Comparison of ENCODE assay signal across 8 mouse cellular contexts in genomic region chr11:3201326-3202230, GRCm38 (mm10). TPM values are rescaled to one million over a fixed set of nuclear protein-coding genes. Genes with fewer than 3 reads are reported as not detected.
DNase-seq lines count a peak whose midpoint lies in the region; ATAC-seq lines count a peak whose summit lies in the region.

No protein-coding gene starts in this region.

- H3K4me3 ChIP-seq in liver, embryonic 13.5 days (replicated peaks) = peak overlapping the region; percentile 60
- peak overlapping the region; percentile 42 for H3K4me3 ChIP-seq in neural tube, embryonic 12.5 days

- no peak for ATAC-seq in cerebellum, adult (ENCODE audit: insufficient number of reproducible peaks, low FRiP score, low TSS enrichment)
- ATAC-seq in CD4-positive, CD25-positive, alpha-beta regulatory T cell, adult 4 months = peak; percentile 24
- ATAC-seq in liver, embryonic 13.5 days (ENCODE audit: low read depth) = peak; percentile 16
- no peak for ATAC-seq in neural tube, embryonic 12.5 days (ENCODE audit: low FRiP score, low read depth)

- H3K9me3 ChIP-seq in liver, embryonic 13.5 days (replicated peaks) = no peaks in the 10 kb centered on the region
- no peaks in the 10 kb centered on the region for H3K9me3 ChIP-seq in neural tube, embryonic 12.5 days

- H3K9ac ChIP-seq in liver, embryonic 13.5 days = peak overlapping the region; percentile 37
- no peak overlapping the region for H3K9ac ChIP-seq in neural tube, embryonic 12.5 days

- no peaks in the 10 kb centered on the region for H3K27me3 ChIP-seq in liver, embryonic 13.5 days
- no peaks in the 10 kb centered on the region for H3K27me3 ChIP-seq in neural tube, embryonic 12.5 days (replicated peaks)

- peaks cover 21% of the 10 kb centered on the region for H3K36me3 ChIP-seq in liver, embryonic 13.5 days
- peaks cover 14% of the 10 kb centered on the region for H3K36me3 ChIP-seq in neural tube, embryonic 12.5 days

- intact Hi-C loops in heart, postnatal 10 days (cut with DNase I) = no loop called here

- peak; percentile 39 for DNase-seq in cerebellum, adult 11 months
- DNase-seq in cerebellum, postnatal 14 days = peak; percentile 22 to 52
- DNase-seq in heart, postnatal 10 days = peak; percentile 25 to 38
- DNase-seq in liver, embryonic 13.5 days = no peak
- DNase-seq in adrenal gland, adult (ENCODE audit: inconsistent age in 2 of 2, low spot score in 1 of 2) = no peak

- peaks cover 18% of the 10 kb centered on the region for H3K4me1 ChIP-seq in liver, embryonic 13.5 days (replicated peaks)
- H3K4me1 ChIP-seq in neural tube, embryonic 12.5 days = no peaks in the 10 kb centered on the region

- WGBS in liver, embryonic 13.5 days (ENCODE audit: insufficient replicate concordance) = 6% methylated on average over 16 of the region's 16 CpGs
- 8% methylated on average over 16 of the region's 16 CpGs for WGBS in neural tube, embryonic 12.5 days

- peak overlapping the region; percentile 15 for H3K27ac ChIP-seq in liver, embryonic 13.5 days
- no peak overlapping the region for H3K27ac ChIP-seq in neural tube, embryonic 12.5 days

- H3K4me2 ChIP-seq in liver, embryonic 13.5 days = peak overlapping the region; percentile 39
- H3K4me2 ChIP-seq in neural tube, embryonic 12.5 days (replicated peaks) = peak overlapping the region; percentile 30

RNA-seq across cellular contexts. Expression of gene Eif4enif1, which starts 0.6 kb away (rescaled TPM):
- polyA plus RNA-seq in CD4-positive, CD25-positive, alpha-beta regulatory T cell, adult 4 months (2017; shearing (Covaris generic)) = 10 to 100 TPM; 54.0 to 72.4 TPM
- 10 to 100 TPM; 53.7 to 60.1 TPM for total RNA-seq in heart, postnatal 10 days (2021)
- 22.0 and 22.3 TPM in 2 replicates for polyA plus RNA-seq in liver, embryonic 13.5 days (2015; fragmentation: Nextera tagmentation; extraction: Ambion mirVana)
- 62.0 and 62.5 TPM in 2 replicates for polyA plus RNA-seq in neural tube, embryonic 12.5 days (2016; fragmentation: Nextera tagmentation; extraction: Ambion mirVana)

RNA-seq across cellular contexts. Expression of gene Sfi1, which starts 8.3 kb away (rescaled TPM):
- 10 to 100 TPM; 31.5 to 46.1 TPM for polyA plus RNA-seq in CD4-positive, CD25-positive, alpha-beta regulatory T cell, adult 4 months (2017; shearing (Covaris generic))
- 10 to 100 TPM; 27.5 to 28.7 TPM for total RNA-seq in heart, postnatal 10 days (2021)
- 3.4 and 4.3 TPM in 2 replicates for polyA plus RNA-seq in liver, embryonic 13.5 days (2015; fragmentation: Nextera tagmentation; extraction: Ambion mirVana)
- 14.3 and 15.6 TPM in 2 replicates for polyA plus RNA-seq in neural tube, embryonic 12.5 days (2016; fragmentation: Nextera tagmentation; extraction: Ambion mirVana)

Comparison
In these comparisons a context has a peak if more than half of its experiments do, and no peak if none do; other contexts are left out.
1. DNase-seq: peak in cerebellum, adult 11 months (single experiment), cerebellum, postnatal 14 days (2 of 2) and heart, postnatal 10 days (2 of 2); none in liver, embryonic 13.5 days (single experiment) and adrenal gland, adult (0 of 2).
2. ATAC-seq: peak in CD4-positive, CD25-positive, alpha-beta regulatory T cell, adult 4 months (single experiment) and liver, embryonic 13.5 days (single experiment); none in cerebellum, adult (single experiment) and neural tube, embryonic 12.5 days (single experiment).